Mouse (Mus musculus): ENCODE measurements around the gene Dusp12. TPM values are rescaled to one million over a fixed set of nuclear protein-coding genes. Genes with fewer than 3 reads are reported as not detected.

Gene Dusp12
- polyA plus RNA-seq, 1 experiment from 2014 or later: 52.3 TPM

- no peaks in the 10 kb centered on the region for H3K4me1 ChIP-seq (ENCODE audit: control insufficient read depth, insufficient read depth, low read length)
- H3K9ac ChIP-seq (ENCODE audit: low read depth, low read length): no peak overlapping the region
- 0 out of 2 replicates have a peak, but pooled peaks cover 2% of the 10 kb centered on the region for H3K36me3 ChIP-seq (ENCODE audit: control insufficient read depth, insufficient read depth, low read length)
- no peak overlapping the region for H3K4me3 ChIP-seq (ENCODE audit: low read depth, low read length)
- 60% methylated on average over 8 of the region's 8 CpGs for WGBS
- H3K4me2 ChIP-seq (ENCODE audit: low read length): no peak overlapping the region
- H3K9me3 ChIP-seq (replicated peaks; ENCODE audit: control insufficient read depth, low read length, poor library complexity, severe bottlenecking): no peaks in the 10 kb centered on the region
- no peak for ATAC-seq
- H3K27ac ChIP-seq (ENCODE audit: low read length): no peak overlapping the region
- H3K27me3 ChIP-seq (ENCODE audit: control insufficient read depth, insufficient read depth, low read depth, low read length): no peaks in the 10 kb centered on the region
Observed at GRCm38 (mm10) chr1:170844380-170844779, 41.0 kb downstream of the Dusp12 start.

- H3K27me3 ChIP-seq (ENCODE audit: control insufficient read depth, insufficient read depth, low read depth, low read length): no peaks in the 10 kb centered on the region
- H3K4me3 ChIP-seq (ENCODE audit: low read depth, low read length): no peak overlapping the region
- no peak overlapping the region for H3K4me2 ChIP-seq (ENCODE audit: low read length)
- no peak overlapping the region for H3K9ac ChIP-seq (ENCODE audit: low read depth, low read length)
- no peaks in the 10 kb centered on the region for H3K4me1 ChIP-seq (ENCODE audit: control insufficient read depth, insufficient read depth, low read length)
- no peak for ATAC-seq
- no peak overlapping the region for H3K27ac ChIP-seq (ENCODE audit: low read length)
- H3K9me3 ChIP-seq (replicated peaks; ENCODE audit: control insufficient read depth, low read length, poor library complexity, severe bottlenecking): no peaks in the 10 kb centered on the region
- H3K36me3 ChIP-seq (ENCODE audit: control insufficient read depth, insufficient read depth, low read length): 0 out of 2 replicates have a peak, but pooled peaks cover 5% of the 10 kb centered on the region
Observed at GRCm38 (mm10) chr1:170839685-170840084, 45.7 kb downstream of the Dusp12 start.

GRCm38 (mm10) chr1:170834756-170835155 is 50.6 kb downstream of the Dusp12 start:
- no peak overlapping the region for H3K4me2 ChIP-seq (ENCODE audit: low read length)
- H3K9me3 ChIP-seq (replicated peaks; ENCODE audit: control insufficient read depth, low read length, poor library complexity, severe bottlenecking): no peaks in the 10 kb centered on the region
- no peak for ATAC-seq
- peaks cover 3% of the 10 kb centered on the region; the same call in 1 of the 2 replicates for H3K36me3 ChIP-seq (ENCODE audit: control insufficient read depth, insufficient read depth, low read length)
- no peaks in the 10 kb centered on the region for H3K27me3 ChIP-seq (ENCODE audit: control insufficient read depth, insufficient read depth, low read depth, low read length)
- no peaks in the 10 kb centered on the region for H3K4me1 ChIP-seq (ENCODE audit: control insufficient read depth, insufficient read depth, low read length)
- H3K27ac ChIP-seq (ENCODE audit: low read length): no peak overlapping the region
- H3K4me3 ChIP-seq (ENCODE audit: low read depth, low read length): no peak overlapping the region
- no peak overlapping the region for H3K9ac ChIP-seq (ENCODE audit: low read depth, low read length)
- WGBS: 72% methylated on average over 9 of the region's 9 CpGs

- Histone ChIP-seq H3K9ac (ENCODE audit: low read depth, low read length) (no peak overlapping the region), H3K27me3 (ENCODE audit: control insufficient read depth, insufficient read depth, low read depth, low read length) (no peaks in the 10 kb centered on the region), H3K27ac (ENCODE audit: low read length) (no peak overlapping the region), H3K9me3 (replicated peaks; ENCODE audit: control insufficient read depth, low read length, poor library complexity, severe bottlenecking) (no peaks in the 10 kb centered on the region), H3K36me3 (ENCODE audit: control insufficient read depth, insufficient read depth, low read length) (no peaks in the 10 kb centered on the region; the same call in 1 of the 2 replicates), H3K4me1 (ENCODE audit: control insufficient read depth, insufficient read depth, low read length) (no peaks in the 10 kb centered on the region), H3K4me3 (ENCODE audit: low read depth, low read length) (no peak overlapping the region), H3K4me2 (ENCODE audit: low read length) (no peak overlapping the region)
- ATAC-seq: no peak
- 100% methylated on average over 1 of the region's 1 CpGs for WGBS
Observed at GRCm38 (mm10) chr1:170829781-170830180, 55.6 kb downstream of the Dusp12 start.

GRCm38 (mm10) chr1:170829344-170829743 is 56.0 kb downstream of the Dusp12 start:
- no peak overlapping the region for H3K4me2 ChIP-seq (ENCODE audit: low read length)
- no peak overlapping the region for H3K4me3 ChIP-seq (ENCODE audit: low read depth, low read length)
- WGBS: 95% methylated on average over 6 of the region's 6 CpGs
- H3K9ac ChIP-seq (ENCODE audit: low read depth, low read length): no peak overlapping the region
- no peak for ATAC-seq
- H3K9me3 ChIP-seq (replicated peaks; ENCODE audit: control insufficient read depth, low read length, poor library complexity, severe bottlenecking): no peaks in the 10 kb centered on the region
- no peaks in the 10 kb centered on the region for H3K27me3 ChIP-seq (ENCODE audit: control insufficient read depth, insufficient read depth, low read depth, low read length)
- no peaks in the 10 kb centered on the region for H3K4me1 ChIP-seq (ENCODE audit: control insufficient read depth, insufficient read depth, low read length)
- no peak overlapping the region for H3K27ac ChIP-seq (ENCODE audit: low read length)
- H3K36me3 ChIP-seq (ENCODE audit: control insufficient read depth, insufficient read depth, low read length): no peaks in the 10 kb centered on the region; the same call in 1 of the 2 replicates

Other genes with a start within 250 kb of the Dusp12 start
- 4.2 and 5.1 TPM in 2 replicates for gene Olfml2b, start 241.0 kb downstream of the Dusp12 start, polyA plus RNA-seq (2015; fragmentation: Nextera tagmentation; extraction: Ambion mirVana)
- 6.9 and 8.1 TPM in 2 replicates for gene Atf6, start 17.8 kb downstream of the Dusp12 start, polyA plus RNA-seq (2015; fragmentation: Nextera tagmentation; extraction: Ambion mirVana)
- gene Gm26620, start 475 bp downstream of the Dusp12 start, polyA plus RNA-seq (2015; fragmentation: Nextera tagmentation; extraction: Ambion mirVana): 0.83 and 1.3 TPM in 2 replicates
- 0.53 and 1.1 TPM in 2 replicates for gene Fcrlb, start 27.4 kb upstream of the Dusp12 start, polyA plus RNA-seq (2015; fragmentation: Nextera tagmentation; extraction: Ambion mirVana)
- not detected in 2 replicates for gene Fcrla, start 42.0 kb upstream of the Dusp12 start, polyA plus RNA-seq (2015; fragmentation: Nextera tagmentation; extraction: Ambion mirVana)
- gene Fcgr2b, start 91.0 kb upstream of the Dusp12 start, polyA plus RNA-seq (2015; fragmentation: Nextera tagmentation; extraction: Ambion mirVana): 1.1 and 1.7 TPM in 2 replicates
- gene Fcgr4, start 133.4 kb upstream of the Dusp12 start, polyA plus RNA-seq (2015; fragmentation: Nextera tagmentation; extraction: Ambion mirVana): 0.14 and 0.16 TPM in 2 replicates
- 6.8 and 9.0 TPM in 2 replicates for gene Fcgr3, start 179.4 kb upstream of the Dusp12 start, polyA plus RNA-seq (2015; fragmentation: Nextera tagmentation; extraction: Ambion mirVana)
- 7.8 and 9.2 TPM in 2 replicates for gene Cfap126, start 228.4 kb upstream of the Dusp12 start, polyA plus RNA-seq (2015; fragmentation: Nextera tagmentation; extraction: Ambion mirVana)

Measured in midbrain, embryonic 16.5 days (tissue).